Mouse (Mus musculus) spleen, postnatal 14 days (tissue): ENCODE measurements around the gene Fbxl2.

Experiments
- DNase-seq, 2 experiments: peaks; one replicate each; pipeline ENCODE4 v3.0.0; 2021 to 2022; ENCODE audit warnings: low spot score in 2 of 2

Fbxl2 gene

DNA sequence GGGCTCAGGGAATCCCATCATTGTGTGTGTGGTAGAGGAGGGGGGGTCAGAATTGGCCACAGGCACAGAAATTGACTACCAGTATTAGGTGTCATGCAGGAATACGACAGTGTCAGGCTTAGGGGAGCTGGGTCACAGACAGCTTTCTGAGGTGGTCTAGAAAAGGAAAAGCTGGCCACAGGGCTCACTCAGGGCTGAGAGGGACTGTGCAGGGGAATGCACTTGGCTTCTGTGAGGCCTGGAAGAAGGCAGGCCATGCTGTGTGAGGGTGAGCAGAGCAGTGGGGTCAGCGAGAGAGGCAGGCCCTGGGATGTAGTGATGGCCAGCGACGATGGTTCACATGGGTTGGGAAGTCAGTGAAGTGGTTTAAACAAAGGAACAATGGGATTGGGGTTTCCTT, 72.1 kb downstream of the Fbxl2 start:
- no peak for DNase-seq

DNA sequence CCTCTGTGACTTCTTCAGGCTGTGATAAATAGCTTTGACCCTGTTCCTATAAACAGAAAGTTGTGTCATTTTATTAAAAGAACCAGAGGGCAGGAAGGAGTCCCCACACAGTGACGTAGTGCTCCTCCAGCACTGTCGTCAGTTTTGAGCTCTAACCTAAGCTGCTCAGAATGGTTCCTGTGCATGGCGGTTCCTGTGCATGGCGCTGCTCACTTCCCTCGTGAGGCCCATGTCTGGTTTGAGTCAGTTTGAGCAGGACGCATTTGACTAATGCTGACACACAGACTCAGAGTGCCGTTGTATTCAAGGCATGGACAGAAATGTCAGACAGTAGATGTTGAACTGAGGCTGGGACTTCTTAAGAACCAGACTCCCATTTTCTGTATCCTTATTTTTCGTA, 74.4 kb downstream of the Fbxl2 start:
- DNase-seq: no peak

DNA sequence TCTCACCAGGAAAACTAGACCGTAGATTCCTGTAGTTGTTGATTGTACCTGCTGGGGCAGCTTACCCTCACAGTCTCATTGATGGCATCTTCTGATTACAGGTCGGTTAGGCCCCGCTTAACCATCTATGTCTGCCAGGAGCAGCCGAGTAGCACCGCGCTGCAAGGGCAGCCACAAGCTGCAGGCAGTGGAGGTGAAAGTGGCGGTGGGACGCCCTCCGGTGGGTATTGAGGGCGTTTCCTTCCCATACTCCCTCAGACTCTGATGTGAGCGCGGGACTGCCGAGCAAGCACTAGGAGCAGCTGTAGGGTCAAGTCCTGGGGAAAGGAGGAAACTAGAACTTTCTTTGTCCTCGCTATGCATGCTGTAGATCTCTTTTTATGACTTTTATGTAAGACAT, 76.0 kb downstream of the Fbxl2 start:
- peak; percentile 30 to 38 for DNase-seq

DNA sequence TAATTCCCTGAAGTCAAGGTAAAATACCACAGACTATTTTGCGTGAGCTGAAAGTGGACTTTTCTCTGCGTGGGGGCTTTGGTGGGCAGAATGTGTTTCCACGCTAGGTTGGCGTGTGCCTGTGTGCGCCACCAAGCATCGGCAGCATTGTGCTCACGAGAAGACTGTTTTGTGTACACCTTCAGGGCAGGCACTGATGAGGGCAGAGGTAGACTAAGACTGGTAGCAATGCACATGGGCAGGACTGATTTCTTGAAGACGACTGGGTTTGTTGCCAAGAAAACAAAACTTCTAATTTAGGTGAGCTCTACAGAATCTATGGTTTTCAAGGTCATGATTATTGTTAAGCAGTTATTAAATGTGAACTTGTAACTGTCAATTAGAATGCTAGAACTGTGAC, 76.6 kb downstream of the Fbxl2 start:
- no peak for DNase-seq

DNA sequence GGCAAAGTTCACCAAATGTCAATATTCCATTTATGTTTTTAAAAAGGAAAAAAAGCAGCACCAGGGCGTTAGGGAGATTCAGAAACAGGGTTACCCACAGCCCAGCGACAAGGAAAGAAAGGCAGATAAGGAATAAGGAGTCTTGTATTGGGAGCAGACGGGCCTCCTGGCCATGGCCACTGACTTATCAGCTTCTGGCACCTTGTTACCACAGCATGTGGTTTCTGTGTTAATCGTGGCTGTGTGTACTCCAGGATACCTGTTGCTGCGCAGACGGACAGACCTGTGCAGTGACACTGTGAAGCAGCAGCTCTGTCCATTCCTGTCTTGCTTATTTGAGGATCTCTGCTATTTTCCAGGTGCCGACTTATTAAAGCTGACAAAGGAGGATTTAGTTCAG, 77.0 kb downstream of the Fbxl2 start:
- peak; percentile 56 to 68 for DNase-seq

DNA sequence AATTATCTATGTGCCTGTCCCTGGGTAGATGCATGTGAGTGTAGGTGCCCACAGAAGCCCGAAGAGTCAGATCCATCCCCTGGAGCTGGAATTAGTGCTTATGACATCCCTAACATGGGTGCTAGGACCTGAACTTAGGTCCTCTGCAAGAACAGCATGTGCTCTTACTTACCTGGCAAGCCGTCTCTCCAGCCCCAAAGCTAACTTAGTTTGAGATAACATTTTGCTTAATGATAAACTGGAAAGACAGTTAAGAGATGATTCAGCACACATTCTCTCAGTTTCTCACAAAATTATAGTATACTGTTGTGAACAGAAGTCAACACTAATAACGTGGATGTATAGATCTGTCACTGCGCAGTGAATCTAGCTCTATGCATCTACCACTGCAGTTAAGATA, 79.2 kb downstream of the Fbxl2 start:
- no peak for DNase-seq

DNA sequence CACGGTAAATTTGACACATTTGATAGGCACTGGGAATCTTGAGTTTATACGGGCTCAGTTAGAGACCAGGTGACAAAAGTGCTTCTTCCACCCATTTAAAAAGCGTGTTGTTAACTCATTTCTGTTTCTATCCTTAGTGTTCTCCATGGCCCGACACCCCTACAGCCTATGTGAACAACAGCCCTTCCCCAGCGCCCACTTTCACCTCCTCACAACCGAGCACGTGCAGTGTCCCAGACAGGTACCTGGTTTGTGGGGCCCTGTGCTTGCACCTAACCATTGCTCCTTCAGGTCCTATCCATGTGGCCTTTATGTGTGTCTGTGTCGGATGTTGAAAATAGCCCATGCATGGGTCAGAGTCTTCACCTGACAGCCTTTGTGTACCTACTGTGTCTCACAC, 81.6 kb downstream of the Fbxl2 start:
- no peak for DNase-seq

DNA sequence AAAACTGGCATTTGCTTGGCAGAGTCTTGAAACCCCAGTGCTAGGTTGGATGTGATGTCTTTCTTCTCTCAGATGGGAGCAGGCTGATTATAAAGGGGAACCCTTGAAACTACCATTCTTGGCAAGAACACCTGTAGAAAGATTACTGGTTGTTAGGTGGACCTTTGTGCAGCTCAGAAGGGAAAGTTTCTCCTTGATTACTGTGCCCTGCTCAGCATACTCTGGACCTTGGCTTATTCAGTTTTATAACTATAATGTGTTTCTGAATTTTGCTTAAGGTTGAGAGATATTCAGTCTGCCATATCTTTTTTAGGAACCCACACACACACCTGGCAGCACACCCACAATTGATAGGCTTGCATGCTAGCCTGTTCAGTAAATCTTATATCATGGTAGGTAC, 82.3 kb downstream of the Fbxl2 start:
- no peak for DNase-seq

DNA sequence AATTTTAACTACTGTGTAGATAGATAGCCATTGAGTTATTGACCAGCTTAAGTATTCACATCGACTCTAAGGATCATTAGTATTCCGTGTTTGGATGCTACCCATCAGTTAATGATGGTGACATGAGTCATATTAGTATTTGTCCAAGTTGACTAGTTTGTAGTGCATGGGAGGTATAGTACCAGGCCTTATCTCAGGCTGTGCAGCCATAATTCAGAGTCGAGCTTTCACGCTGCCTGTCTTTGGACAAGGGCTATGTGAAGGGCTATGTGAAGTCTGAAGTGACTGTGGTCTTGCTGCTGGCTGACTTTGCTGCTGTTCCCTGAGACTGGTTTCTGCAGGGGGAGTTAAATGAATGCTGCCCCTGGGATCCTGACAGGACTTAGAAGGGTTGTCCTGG, 88.2 kb downstream of the Fbxl2 start:
- DNase-seq: no peak

DNA sequence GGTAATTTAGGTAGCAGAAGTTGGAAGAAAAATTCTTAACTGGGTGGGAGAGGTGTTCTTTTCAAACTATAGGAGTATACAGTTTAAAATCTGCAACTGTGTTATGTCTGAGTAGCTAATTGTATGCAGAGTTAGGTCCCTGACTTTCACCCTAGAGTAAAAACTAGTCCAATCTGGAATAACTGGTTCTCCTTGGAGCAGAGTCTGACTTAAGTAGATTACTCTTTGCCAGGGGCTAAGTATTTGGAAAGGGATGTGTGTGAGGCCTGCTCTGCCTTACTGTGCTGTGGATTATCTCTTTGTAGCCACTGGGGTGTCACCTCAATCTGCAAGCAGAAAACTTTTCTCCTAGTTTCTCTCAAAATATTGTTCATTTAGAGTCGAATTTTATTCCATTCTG, 98.8 kb downstream of the Fbxl2 start:
- no peak for DNase-seq

DNA sequence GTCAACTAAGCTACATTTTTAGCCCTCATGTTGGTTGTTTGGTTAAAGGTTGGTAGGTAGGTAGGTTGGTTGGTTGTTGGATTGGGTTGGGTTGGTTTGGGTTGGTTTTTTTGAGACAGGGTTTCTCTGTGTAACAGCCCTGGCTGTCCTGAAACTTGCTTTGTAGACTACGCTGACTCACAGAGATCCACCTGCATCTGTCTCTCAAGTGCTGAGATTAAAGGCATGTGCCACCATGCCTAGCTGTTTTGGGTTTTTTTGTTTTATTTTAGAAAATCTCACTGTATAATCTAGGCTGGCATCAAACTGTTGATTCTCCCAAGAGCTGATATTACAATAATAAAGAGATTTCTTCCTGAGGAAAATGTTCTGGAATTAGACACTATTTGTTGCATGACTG, 102.6 kb downstream of the Fbxl2 start:
- DNase-seq: no peak

DNA sequence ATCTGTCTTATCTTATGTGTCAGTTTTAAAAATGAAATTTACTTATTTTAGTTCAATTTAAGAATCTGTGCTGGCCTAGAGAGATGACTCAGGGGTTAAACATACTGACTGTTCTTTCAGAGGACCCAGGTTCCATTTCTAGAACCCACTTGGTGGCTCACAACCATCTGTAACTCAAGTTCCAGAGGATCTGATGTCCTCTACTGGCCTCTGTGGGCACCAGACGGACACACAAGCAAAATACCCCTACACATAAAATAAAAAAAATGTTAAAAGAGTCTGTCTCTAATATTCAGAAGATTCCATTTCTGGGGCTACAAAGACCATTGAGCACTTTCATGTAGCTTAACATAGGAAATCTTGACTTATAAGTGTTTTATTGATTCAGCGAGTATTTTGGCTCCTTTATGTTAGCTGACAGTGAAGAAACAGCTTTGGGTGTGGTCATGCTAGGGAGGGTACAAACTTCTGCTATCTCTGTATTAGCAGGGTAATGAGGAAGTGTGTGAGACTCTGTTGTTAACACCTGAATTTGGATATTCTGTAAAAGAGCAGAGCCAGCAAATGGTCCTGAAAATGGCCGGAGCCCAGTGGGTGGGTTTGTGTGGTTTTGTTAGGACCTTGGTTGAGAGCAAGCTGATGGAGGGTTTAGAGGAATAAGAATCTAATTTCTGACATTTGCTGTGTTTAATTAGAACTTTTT, 104.7 kb downstream of the Fbxl2 start:
- no peak for DNase-seq

DNA sequence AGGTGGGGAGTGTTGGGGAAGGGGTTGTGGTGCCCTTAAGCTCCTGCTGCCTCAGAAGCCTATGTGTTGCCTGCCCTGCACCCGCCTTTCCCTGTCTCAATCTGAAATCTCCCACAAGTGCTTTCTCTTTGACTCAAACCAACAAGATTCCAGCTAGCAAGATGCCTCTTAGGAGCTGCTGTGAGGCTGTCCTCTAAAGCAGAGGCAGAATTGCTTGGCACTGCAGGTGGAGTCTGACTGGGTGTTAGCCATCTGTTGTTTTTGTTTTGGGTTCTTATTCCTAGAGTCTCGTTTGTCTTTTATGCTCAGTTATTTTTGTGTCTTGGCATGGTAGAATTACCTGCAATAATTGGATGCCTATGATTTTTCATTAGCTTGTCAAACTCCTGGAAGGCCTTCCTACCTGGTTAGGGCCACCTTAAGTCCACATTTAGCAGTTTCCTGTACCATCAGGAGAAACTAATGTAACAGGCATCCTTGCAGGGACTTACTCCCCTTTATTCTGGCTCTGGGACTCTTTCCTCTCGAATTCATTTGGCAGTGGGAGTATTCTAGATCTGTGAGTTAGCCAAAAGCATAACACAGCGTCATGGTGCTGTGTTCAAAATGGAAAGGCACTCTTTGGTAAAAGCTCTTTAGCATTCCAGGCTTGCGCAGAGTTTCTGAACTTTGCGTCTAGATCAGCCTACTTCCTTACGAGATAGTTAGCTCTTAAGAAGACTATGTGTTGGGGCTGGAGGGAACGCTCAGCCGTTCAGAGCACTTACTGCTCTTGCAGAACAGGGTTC, 106.7 kb downstream of the Fbxl2 start:
- DNase-seq: no peak

DNA sequence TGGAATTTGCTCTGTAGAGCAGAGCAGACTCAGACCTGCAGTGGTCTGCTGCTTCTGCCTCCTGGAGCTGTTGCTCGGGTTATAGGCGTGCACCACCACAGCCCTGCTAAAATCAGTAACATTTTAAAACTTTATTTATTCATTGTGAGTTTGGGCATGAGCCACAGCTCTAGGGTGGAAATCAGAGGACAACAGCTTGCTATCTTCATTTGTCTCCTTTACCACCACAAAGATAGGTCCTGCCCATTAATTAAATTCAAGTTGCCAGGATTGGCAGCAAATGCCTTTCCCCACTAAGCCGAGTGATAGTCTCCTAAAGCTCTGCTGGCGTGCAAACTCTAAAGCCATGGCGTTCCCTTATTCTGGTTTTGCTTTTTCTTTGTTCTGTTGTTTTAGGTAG, 110.4 kb downstream of the Fbxl2 start:
- no peak for DNase-seq

DNA sequence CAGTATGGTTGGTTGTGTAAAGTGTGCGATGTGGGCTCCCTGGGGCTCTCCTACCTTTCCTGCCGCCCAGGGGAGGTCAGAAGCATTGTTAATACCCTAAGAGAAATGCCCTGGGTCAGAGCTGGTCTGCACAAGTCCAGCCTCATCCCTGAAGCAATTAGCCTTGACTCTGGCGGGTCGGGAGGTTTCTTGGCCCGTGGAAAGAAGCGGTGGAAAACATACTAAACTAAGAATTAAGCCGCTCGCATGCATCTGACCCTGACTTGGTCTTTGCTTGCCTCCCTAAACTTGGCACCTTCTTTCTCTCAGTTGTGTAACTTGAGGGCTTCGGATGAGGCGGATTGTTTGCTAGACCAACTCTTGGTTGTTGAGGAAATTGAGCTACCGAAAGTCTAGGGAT, 113.5 kb downstream of the Fbxl2 start:
- DNase-seq: no peak

DNA sequence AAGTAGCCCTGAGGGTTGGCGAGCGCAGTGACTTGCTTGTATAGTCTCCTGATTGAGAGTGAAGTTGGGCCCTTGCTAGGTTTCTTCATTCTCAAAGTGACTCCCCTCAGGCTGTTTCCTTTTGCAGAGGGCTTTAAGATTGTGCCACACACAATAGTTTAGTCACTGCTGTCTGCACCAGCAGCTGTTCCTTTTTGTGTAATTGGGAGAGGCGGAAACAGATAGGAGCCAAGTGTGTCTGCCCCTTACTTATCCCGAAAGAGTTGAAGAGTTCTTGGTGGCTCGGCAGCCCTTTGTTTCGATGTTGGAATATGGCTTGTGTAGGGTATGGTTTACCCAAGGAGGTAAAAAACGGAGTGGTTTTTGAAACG, 113.9 kb downstream of the Fbxl2 start:
- DNase-seq: no peak

DNA sequence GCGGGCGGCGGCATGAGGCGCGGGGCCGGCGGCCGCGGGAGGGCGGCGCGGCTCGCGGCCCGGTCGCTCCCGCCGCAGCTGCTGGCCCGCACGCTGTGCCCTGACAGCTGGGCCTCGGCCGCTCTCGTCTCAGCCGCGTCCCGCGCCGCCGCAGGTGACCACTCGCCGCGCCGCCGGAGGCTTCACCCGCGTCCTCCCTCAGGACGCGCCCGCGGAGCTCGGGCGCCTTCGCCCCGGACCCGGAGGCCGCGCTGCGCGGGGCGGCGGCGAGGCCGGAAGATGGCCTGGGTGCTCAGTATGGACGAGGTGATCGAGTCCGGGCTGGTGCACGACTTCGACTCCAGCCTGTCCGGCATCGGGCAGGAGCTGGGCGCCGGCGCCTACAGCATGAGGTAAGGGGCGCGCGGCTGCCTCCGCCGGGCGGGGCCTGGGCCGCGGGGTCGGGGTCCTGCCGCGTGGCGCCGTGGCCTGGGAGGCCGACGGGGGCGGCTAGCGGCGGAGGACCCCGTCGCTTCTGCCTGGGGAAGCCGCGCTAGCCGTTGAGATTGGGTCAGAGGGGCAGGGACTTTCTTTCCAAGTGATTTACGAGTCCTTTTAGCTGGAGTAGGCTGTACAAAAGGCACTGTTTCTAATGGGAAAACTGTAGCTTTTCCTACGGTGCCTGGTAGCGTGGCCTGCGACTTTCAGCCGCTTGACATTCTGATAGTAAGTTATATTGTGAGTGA, 114.5 kb downstream of the Fbxl2 start:
- DNase-seq: peak; percentile 12 to 22

DNA sequence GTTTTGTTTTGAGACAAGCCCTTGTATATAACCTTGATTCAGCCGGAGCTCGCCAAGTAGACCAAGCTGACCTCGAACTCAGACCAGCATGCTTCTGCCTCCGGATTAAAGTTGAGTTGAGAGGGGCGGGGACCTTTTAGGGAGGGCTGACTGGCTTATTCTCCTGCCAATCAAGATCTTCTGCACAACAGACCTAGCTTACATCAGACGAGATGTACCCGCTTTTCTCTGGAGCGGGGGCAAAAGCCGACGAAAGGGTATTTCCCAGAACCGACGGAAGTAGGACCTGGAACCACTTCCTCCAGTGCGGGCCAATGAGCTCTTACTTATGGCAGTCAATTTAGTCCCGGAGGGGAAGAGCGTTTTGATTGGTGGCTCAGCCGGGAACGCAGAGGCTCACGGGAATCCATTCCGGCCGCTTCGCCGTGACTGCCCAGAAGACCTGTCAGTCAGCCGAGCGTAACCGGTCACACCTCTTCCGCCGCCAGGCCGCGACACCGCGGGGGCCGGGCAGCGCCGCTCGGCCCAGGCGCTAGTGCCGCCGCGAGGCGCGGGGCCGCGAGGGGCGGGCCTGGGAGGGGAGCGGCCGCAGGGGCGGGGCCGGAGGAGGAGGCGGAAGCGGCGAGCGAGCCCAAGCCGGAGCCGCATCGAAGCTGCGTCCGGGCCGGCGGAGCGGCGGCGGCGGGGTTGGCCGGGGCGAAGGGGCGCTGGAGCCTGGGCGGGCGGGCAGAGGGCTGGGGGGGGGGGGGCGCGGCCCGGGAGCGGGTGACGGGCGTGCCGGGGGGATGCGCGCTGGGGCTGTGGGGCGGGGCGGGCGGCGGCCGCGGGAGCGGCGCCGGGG, 115.2 kb downstream of the Fbxl2 start, which contains the start of gene Ubp1:
Ubp1 (plus strand) TSS at position 401 of the 841 bp plus-strand sequence.
- peak; percentile 87 to 88 for DNase-seq

DNA sequence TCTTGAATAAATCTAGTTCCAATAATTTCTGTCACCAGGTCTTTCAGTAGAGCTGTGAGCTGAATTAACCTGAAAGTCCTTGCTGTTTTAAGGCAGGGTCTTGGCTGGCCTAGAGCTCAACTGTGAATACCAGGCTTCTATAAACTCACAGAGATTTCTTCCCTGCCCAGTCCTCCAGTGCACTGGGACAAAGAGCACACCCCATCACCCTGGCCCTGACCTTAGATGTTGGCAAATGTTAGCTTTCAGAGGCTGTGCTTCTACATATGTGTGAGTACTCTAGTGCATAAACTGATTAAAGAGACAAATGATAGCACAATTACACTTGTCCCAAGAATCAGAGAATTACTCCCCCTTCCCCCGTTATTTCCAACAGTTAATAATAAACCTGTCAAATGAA, 116.3 kb downstream of the Fbxl2 start:
- no peak for DNase-seq

DNA sequence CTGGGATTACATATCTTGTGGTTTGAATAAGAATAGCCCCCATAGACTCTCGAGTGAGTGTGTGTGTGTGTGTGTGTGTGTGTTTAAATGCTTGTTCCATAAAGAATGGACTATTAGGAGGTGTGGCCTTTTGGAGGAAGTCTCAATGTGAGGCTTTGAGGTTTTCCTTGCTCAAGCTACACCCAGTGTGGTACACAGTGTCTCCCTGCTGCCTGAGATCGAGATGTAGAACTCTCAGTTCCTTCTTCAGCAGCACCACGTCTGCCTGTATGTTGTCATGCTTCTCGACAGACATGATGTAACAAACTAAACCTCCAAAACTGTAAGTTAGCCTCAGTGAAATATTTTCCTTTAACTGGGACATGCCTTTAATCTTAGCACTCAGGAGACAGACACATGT, 117.4 kb downstream of the Fbxl2 start:
- no peak for DNase-seq

DNA sequence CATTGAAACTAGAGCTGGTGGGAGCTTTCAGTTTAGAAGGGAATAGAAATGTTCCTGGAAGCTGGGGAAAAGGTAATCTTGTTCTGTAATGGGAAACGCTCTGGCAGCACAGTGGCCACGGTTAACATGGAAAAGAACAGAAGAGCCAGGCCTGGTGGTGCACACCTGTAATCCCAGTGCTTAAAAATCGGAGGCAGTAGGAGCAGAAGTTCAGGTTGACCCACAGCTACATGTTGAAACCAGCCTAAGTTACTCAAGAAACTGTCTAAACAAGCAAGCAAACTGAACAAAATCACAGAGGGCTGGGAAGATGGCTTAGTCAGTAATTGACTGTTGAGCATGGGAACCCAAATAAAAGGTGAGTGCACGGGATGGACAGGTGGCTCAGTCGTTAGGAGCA, 121.1 kb downstream of the Fbxl2 start:
- no peak for DNase-seq

DNA sequence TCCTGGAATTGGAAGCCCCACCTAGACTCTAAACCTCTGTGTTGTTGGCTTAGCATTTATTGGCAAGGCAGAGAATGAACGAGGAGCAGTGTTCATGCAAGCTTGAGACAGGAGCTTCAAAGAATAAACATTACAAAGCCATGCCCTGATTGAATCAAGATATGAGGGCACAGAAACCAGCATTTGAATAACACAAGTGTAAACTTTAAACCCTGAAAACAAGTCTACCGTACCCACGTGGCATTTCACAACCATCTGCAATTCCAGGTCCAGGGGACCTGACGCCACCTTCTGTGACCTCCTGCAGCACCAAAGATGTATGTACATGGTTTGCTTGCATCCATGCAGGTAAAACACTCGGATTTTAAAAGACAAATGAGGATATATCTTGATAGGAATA, 123.3 kb downstream of the Fbxl2 start:
- no peak for DNase-seq
